Mouse (Mus musculus): Measurements from ENCODE around the gene Ptpn3.

Gene Ptpn3

GRCm38 (mm10) chr4:57263061-57263685, 38.5 kb downstream of the Ptpn3 start:
- no peak for DNase-seq (ENCODE audit: low spot score)

GRCm38 (mm10) chr4:57262451-57262850, 39.2 kb downstream of the Ptpn3 start:
- DNase-seq (ENCODE audit: low spot score), result no peak

- DNase-seq (ENCODE audit: low spot score), result no peak
Measured at GRCm38 (mm10) chr4:57261813-57262212, 39.8 kb downstream of the Ptpn3 start.

GRCm38 (mm10) chr4:57258159-57259035, 43.2 kb downstream of the Ptpn3 start:
- no peak for DNase-seq (ENCODE audit: low spot score)

- DNase-seq (ENCODE audit: low spot score), result no peak
Measured at GRCm38 (mm10) chr4:57257409-57257808, 44.2 kb downstream of the Ptpn3 start.

- DNase-seq (ENCODE audit: low spot score), result no peak
Measured at GRCm38 (mm10) chr4:57256761-57257160, 44.9 kb downstream of the Ptpn3 start.

GRCm38 (mm10) chr4:57254412-57254811, 47.2 kb downstream of the Ptpn3 start:
- DNase-seq (ENCODE audit: low spot score), result no peak

GRCm38 (mm10) chr4:57250636-57251035, 51.0 kb downstream of the Ptpn3 start:
- DNase-seq (ENCODE audit: low spot score), result no peak

GRCm38 (mm10) chr4:57249108-57249507, 52.5 kb downstream of the Ptpn3 start:
- no peak for DNase-seq (ENCODE audit: low spot score)

- DNase-seq (ENCODE audit: low spot score), result no peak
Measured at GRCm38 (mm10) chr4:57244874-57245273, 56.8 kb downstream of the Ptpn3 start.

GRCm38 (mm10) chr4:57243312-57243711, 58.3 kb downstream of the Ptpn3 start:
- DNase-seq (ENCODE audit: low spot score), result no peak

- DNase-seq (ENCODE audit: low spot score), result no peak
Measured at GRCm38 (mm10) chr4:57240934-57241333, 60.7 kb downstream of the Ptpn3 start.

GRCm38 (mm10) chr4:57240100-57240499, 61.5 kb downstream of the Ptpn3 start:
- no peak for DNase-seq (ENCODE audit: low spot score)

GRCm38 (mm10) chr4:57239112-57239511, 62.5 kb downstream of the Ptpn3 start:
- DNase-seq (ENCODE audit: low spot score), result no peak

GRCm38 (mm10) chr4:57238118-57238517, 63.5 kb downstream of the Ptpn3 start:
- DNase-seq (ENCODE audit: low spot score), result no peak

- DNase-seq (ENCODE audit: low spot score), result no peak
Measured at GRCm38 (mm10) chr4:57236513-57236912, 65.1 kb downstream of the Ptpn3 start.

GRCm38 (mm10) chr4:57235741-57236140, 65.9 kb downstream of the Ptpn3 start:
- no peak for DNase-seq (ENCODE audit: low spot score)

GRCm38 (mm10) chr4:57234348-57234747, 67.3 kb downstream of the Ptpn3 start:
- no peak for DNase-seq (ENCODE audit: low spot score)

GRCm38 (mm10) chr4:57232439-57232838, 69.2 kb downstream of the Ptpn3 start:
- no peak for DNase-seq (ENCODE audit: low spot score)

- no peak for DNase-seq (ENCODE audit: low spot score)
Measured at GRCm38 (mm10) chr4:57231323-57231722, 70.3 kb downstream of the Ptpn3 start.

GRCm38 (mm10) chr4:57230341-57230740, 71.3 kb downstream of the Ptpn3 start:
- DNase-seq (ENCODE audit: low spot score), result no peak

- no peak for DNase-seq (ENCODE audit: low spot score)
Measured at GRCm38 (mm10) chr4:57228601-57229520, 72.8 kb downstream of the Ptpn3 start.
